Mouse (Mus musculus) brain, embryonic 14.5 days (tissue): ENCODE data around the gene Polr2f. TPM values are rescaled to one million over a fixed set of nuclear protein-coding genes. Genes with fewer than 3 reads are reported as not detected.

ENCODE experiments used
- DNase-seq: peaks from one replicate; pipeline ENCODE4 v3.0.0-alpha.2; 2011; ENCODE audit warnings: low read depth
- CTCF ChIP-seq: fragments of 200-500 bp; IDR thresholded peaks from 2 replicates; pipeline ENCODE4 v1.5.1; 2012; ENCODE audit warnings: inconsistent platforms, mild to moderate bottlenecking, moderate library complexity, borderline replicate concordance; ENCODE audit not compliant: insufficient read depth, insufficient read length; ENCODE audit errors: extremely low read depth
- POLR2A ChIP-seq: fragments of 200-500 bp; IDR thresholded peaks from 2 replicates; pipeline ENCODE4 v1.6.1; 2012; ENCODE audit warnings: mild to moderate bottlenecking, inconsistent platforms, borderline replicate concordance; ENCODE audit not compliant: poor library complexity, insufficient read depth, insufficient read length, severe bottlenecking; ENCODE audit errors: extremely low read depth
- polyA plus RNA-seq: library from polyadenylated mRNA; depleted of rRNA; stranded (reverse); fragments of >200 nt; gene quantifications from 2 replicates; pipeline ENCODE4 v1.2.3, GENCODE M21; 2012

Gene Polr2f
- polyA plus RNA-seq, 1 experiment, result 143 TPM

DNA sequence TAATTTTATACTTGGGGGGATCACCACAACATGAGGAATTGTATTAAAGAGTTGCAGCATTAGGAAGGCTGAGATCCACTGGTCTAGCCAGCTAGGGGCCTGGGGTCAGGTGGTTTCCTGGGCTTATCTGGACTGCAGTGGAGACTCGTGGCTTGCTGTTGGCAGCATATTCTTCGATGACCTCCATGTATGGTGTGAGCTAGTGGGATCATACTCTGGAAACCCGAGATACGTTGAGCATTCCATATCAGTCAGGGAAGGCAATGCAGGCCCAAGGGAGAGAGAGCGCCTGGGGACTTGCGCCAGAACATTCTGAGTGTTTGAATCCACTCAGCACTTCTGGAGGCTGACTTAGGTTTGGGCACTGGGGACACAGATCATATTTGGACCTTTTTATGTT lies 17.1 kb upstream of the Polr2f start:
- no peak for TF ChIP-seq CTCF
- TF ChIP-seq POLR2A, result no peak
- no peak for DNase-seq

DNA sequence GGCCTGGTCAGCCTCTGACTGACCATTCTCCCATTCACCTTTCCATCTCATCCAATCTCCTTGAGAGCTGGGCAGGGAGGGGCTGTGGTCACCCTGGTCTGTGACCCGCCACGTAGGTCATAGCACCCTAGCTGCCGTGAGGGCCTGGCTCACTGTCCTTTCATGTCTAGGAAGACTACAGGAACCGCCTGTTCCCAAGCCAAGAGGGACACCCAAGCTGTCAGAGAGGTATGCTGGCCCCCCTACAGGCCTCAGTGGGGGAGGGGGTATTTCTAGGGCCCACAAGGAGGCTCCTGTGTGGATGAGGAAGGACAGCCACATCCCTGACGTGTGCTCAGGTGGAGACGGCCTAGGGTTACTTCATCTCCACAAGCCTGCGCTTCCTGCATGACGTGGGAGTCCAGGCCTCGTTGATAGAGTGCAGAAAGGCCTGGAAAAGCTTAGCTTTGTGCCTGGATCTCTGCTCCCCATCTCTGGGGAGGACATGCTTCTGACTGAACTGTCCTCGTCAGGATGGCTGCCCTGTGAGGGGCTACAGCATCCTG lies 16.4 kb upstream of the Polr2f start:
- no peak for DNase-seq
- TF ChIP-seq CTCF, result no peak
- TF ChIP-seq POLR2A, result no peak

DNA sequence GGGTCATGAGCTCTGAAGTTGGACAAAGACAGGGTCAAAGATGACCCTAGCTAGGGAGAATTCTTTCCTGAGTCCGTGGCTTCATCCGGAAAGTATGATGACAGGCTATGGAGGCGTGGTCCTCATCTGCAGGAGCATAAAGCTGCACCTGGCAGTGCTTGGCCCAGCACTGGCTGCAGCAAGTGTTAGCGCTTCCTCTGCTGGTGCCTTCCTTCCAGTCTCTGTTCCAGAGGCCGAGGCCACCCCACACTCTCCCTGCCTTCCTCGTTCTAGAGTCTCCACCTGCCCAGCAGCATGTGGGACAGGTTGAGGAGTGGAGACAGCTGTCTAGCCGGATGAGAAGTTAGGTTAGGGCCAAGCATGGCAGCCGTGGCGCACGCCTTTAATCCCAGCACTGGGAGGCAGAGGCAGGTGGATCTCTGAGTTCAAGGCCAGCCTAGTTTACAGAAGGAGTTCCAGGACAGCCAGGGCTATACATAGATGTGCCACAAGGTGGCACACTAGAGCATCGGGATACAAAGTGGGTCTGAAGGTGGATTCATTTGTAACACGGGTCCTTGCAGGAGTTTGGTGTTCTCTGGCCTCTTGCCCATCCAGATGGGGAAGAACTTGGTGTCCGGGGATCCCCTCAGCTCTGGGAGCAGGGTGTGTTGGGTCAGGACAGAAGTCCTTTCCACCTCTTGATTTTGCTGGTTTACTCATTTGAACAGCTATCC lies 14.4 kb upstream of the Polr2f start:
- TF ChIP-seq POLR2A, result no peak
- TF ChIP-seq CTCF, result peak; percentile 66; the same call in 1 of the 2 replicates
- DNase-seq, result peak; percentile 36

DNA sequence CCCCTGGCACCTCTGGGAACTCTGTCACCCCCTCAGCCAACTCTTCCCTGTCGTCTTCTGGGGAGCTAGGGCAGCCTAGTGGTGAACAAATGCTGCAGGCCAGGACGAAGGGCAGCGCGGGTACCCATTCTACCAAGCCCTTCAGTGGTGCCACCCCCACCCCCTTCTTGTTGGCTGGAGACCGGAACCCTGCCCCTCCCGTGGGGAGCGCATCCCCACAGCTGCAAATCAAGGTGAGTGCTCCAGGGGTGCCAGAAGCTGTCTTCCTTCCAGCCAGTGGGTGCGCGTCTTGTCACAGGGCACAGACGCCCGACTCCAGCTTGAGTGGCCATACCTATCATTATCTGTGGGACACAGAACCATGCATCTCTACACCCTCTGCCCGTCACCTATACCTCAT lies 13.7 kb upstream of the Polr2f start:
- no peak for TF ChIP-seq CTCF
- TF ChIP-seq POLR2A, result no peak
- no peak for DNase-seq

DNA sequence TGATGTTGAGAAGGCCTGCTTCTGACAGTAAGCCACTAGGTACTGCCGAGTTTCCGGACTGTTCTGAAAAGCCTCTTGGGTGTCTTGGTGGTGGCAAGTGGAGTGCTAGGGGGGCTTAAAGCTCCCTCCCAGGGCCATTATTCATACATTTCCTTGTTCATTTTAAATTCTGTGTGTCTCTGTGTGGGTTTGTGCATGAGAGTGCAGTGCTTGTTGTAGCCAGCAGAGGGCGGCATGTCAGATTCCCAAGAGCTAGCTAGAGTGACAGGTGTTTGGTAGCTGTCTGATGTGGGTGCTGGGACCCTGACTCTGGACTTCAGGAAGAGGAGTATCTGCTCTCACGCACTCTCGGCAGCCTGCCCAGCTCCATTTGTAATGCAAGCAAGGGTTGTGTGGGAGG lies 12.6 kb upstream of the Polr2f start:
- no peak for DNase-seq
- TF ChIP-seq CTCF (peak; percentile 45; the same call in 1 of the 2 replicates), POLR2A (no peak)

DNA sequence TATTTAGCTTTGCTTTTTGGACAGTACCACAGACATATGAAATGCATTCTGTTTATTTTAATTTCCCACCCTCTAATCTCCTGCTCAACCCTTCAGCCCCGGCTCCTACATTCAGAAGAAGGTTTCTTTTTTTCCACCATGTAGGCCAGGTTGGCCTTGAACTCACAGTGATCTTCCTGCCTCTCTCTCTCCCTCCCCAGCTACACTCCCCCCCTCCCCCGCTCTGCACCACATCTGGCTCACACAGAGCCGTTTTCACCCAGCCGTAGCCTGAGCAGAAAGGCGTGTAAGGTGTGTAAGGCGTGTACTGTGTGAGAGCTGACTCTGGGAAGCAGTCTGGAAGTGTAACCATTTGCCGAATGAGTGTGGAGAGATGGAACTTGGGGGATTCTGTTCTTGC lies 11.5 kb upstream of the Polr2f start:
- TF ChIP-seq CTCF (no peak), POLR2A (no peak)
- DNase-seq, result no peak

DNA sequence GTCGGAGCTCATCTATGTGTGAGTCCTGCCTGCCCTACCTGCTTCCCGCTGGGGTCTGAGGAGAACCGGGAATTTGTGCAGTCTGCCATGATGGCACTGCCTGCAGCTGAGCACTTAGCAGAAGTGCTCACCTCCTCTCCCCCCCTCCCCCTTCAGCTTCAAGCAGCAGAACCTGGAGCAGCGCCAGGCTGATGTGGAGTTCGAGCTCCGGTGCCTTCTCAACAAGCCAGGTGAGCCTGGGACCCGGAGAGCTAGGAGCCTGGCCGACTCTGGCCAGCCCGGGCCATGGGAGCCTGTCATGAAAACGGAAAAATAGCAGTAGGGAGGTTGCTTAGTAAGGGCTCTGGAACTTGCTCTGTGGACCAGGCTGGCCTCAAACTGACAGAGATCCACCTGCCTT lies 10.0 kb upstream of the Polr2f start:
- DNase-seq, result no peak
- TF ChIP-seq CTCF (no peak), POLR2A (no peak)

DNA sequence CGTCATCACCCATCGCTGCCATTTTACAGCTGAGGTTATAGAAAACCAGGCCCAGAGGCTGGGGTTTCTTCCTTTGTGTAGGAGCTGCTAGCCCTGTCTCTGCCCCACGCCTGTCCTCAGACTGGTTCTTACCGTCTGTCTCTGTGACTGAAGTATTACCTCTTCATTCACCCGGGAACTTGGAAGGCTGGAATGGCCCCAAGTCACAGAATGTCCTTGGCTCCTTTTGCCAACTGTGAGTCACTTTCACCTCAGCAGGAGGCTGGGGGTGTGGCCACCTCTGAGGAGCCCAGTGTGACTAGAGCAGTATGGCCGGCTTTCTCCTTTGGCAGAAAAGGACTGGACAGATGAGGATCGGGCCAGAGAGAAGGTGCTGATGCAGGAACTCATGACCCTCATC lies 9.4 kb upstream of the Polr2f start:
- no peak for DNase-seq
- no peak for TF ChIP-seq CTCF
- no peak for TF ChIP-seq POLR2A

DNA sequence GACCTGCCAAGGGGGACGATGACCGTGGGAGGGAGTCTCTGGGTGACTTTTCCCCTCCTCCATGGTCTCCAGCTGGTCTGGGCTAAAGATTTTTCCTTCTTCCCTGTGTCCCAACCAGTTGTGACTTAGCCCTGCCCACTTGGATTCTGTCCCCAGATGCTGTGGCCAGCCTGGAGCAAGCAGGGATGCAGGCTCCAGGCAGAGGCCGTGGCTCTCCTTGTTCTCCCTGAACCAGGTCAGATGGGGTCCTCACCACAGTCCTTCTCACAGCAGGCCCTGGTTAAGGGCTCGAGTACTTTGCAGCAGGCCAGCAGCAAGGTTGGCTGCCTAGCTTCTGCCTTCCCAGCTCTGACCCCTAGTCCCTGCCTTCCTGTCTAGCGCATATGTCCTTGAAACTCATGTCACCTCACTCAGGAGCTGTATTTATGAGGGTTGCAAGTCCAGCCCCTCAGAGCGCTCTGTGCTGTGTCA lies 7.6 kb upstream of the Polr2f start:
- TF ChIP-seq POLR2A (no peak), CTCF (no peak)
- no peak for DNase-seq

DNA sequence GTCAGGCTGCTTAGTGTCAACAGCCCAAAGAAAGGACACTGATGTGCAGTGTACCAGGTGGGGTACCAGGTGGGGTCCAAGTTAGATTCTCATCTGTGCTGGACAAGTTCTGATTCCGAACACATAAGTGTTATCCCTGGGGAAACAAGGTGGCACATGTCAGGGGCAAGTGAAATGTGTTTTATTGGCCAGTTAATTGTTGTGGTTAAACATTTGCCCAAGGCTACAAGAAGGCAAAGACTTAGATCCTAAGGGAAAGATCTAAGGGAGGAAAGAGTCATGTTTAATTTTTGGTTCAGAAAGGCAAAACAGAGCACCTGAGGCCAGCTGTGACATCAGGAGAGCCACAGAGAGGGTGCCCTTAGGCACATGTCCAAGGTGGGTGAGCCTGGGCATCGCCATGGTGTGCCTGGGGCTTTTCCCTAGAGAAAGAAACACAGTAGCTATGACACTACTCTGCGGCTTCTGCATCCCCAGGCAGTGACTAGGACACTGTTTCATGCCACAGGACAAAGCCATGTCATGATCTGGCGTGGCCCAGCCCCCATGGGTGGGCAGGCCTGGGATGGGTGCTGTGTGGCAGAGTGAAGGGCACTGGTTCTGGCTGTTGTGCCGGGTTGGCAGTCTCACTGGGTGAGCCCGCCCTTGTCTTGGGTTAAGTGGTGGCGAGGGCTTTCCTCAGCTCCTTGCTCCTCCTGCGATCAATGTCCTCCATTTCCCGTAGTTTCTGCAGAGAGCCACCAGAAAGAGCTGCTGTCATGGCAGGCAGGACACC lies 6.1 kb upstream of the Polr2f start:
- no peak for DNase-seq
- no peak for TF ChIP-seq CTCF
- no peak for TF ChIP-seq POLR2A

DNA sequence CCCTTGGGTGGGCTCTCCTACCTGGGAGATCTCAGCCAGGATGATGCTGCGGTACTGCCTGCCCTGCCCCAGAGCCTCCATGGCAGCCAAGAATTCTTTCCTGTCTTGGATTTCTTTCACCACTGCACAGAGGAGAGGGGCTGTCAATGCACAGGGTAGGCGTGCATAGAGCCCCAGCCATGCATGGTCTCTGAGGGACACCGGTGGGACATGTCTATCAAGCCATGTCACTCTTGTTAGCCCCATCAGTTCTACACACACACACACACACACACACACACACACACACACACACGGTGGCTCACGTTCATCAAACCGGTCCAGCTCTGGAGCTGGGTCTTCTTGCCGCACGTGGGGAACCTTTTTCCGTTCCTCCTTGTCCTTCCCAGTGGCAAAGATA lies 5.5 kb upstream of the Polr2f start:
- TF ChIP-seq CTCF (no peak), POLR2A (no peak)
- no peak for DNase-seq
